Mouse (Mus musculus) CH12.LX (cell line): Measurements from ENCODE around the gene Sit1. TPM values are rescaled to one million over a fixed set of nuclear protein-coding genes. Genes with fewer than 3 reads are reported as not detected.

Experiments
- polyA plus RNA-seq: library from polyadenylated mRNA; unstranded; fragments of >175 nt; gene quantifications from 2 replicates; pipeline ENCODE4 v1.2.1, GENCODE M21; 2012; ENCODE audit warnings: low read depth; ENCODE audit not compliant: insufficient read length
- total RNA-seq, 2 experiments: library from RNA; depleted of rRNA; stranded (reverse); fragments of 300-350 nt in 1 of 2; fragments of >200 nt in 1 of 2; gene quantifications; 2 replicates each; pipeline ENCODE4 v1.2.3; 2012 to 2014

The Sit1 gene
- total and polyA plus RNA-seq, 3 experiments = 2.8 to 10.5 (median 10.1) TPM

Other genes starting within 250 kb of the Sit1 start
Only the 20 nearest of the 23 such genes appear.
- gene Atp8b5, start 216.6 kb downstream of the Sit1 start, total RNA-seq (2012; rRNA removed) = 0.13 and 0.25 TPM in 2 replicates
- gene Atp8b5, start 216.6 kb downstream of the Sit1 start, total RNA-seq (2014; rRNA removed) = 0.34 and 0.54 TPM in 2 replicates
- gene Atp8b5, start 216.6 kb downstream of the Sit1 start, polyA plus RNA-seq = 0.90 and 1.3 TPM in 2 replicates
- gene Rusc2, start 101.8 kb downstream of the Sit1 start, total RNA-seq (2012; rRNA removed) = not detected in 2 replicates
- not detected in 2 replicates for gene Rusc2, start 101.8 kb downstream of the Sit1 start, total RNA-seq (2014; rRNA removed)
- gene Rusc2, start 101.8 kb downstream of the Sit1 start, polyA plus RNA-seq = not detected in 2 replicates
- not detected in 2 replicates for gene Fam166b, start 54.6 kb downstream of the Sit1 start, total RNA-seq (2012; rRNA removed)
- not detected in 2 replicates for gene Fam166b, start 54.6 kb downstream of the Sit1 start, total RNA-seq (2014; rRNA removed)
- not detected in 2 replicates for gene Fam166b, start 54.6 kb downstream of the Sit1 start, polyA plus RNA-seq
- 4.5 and 5.2 TPM in 2 replicates for gene Tesk1, start 41.8 kb downstream of the Sit1 start, total RNA-seq (2012; rRNA removed)
- gene Tesk1, start 41.8 kb downstream of the Sit1 start, total RNA-seq (2014; rRNA removed) = 1.7 and 1.9 TPM in 2 replicates
- gene Tesk1, start 41.8 kb downstream of the Sit1 start, polyA plus RNA-seq = 6.0 and 7.3 TPM in 2 replicates
- 24.0 and 30.3 TPM in 2 replicates for gene Cd72, start 29.1 kb downstream of the Sit1 start, total RNA-seq (2012; rRNA removed)
- 47.6 and 61.4 TPM in 2 replicates for gene Cd72, start 29.1 kb downstream of the Sit1 start, total RNA-seq (2014; rRNA removed)
- 55.9 and 86.4 TPM in 2 replicates for gene Cd72, start 29.1 kb downstream of the Sit1 start, polyA plus RNA-seq
- gene Ccdc107, start 9.2 kb upstream of the Sit1 start, total RNA-seq (2012; rRNA removed) = 57.9 and 63.1 TPM in 2 replicates
- gene Ccdc107, start 9.2 kb upstream of the Sit1 start, total RNA-seq (2014; rRNA removed) = 23.0 and 33.4 TPM in 2 replicates
- 30.5 and 32.6 TPM in 2 replicates for gene Ccdc107, start 9.2 kb upstream of the Sit1 start, polyA plus RNA-seq
- gene Arhgef39, start 16.0 kb upstream of the Sit1 start, total RNA-seq (2012; rRNA removed) = 7.4 and 7.5 TPM in 2 replicates
- 7.1 and 7.3 TPM in 2 replicates for gene Arhgef39, start 16.0 kb upstream of the Sit1 start, total RNA-seq (2014; rRNA removed)
- 4.8 and 5.5 TPM in 2 replicates for gene Arhgef39, start 16.0 kb upstream of the Sit1 start, polyA plus RNA-seq
- gene Car9, start 23.2 kb upstream of the Sit1 start, total RNA-seq (2012; rRNA removed) = not detected in 2 replicates
- not detected in 2 replicates for gene Car9, start 23.2 kb upstream of the Sit1 start, total RNA-seq (2014; rRNA removed)
- gene Car9, start 23.2 kb upstream of the Sit1 start, polyA plus RNA-seq = not detected in 2 replicates
- gene Tpm2, start 40.0 kb upstream of the Sit1 start, total RNA-seq (2012; rRNA removed) = 0.30 TPM in 1 of 2 replicates, not detected in the other
- not detected in 2 replicates for gene Tpm2, start 40.0 kb upstream of the Sit1 start, total RNA-seq (2014; rRNA removed)
- gene Tpm2, start 40.0 kb upstream of the Sit1 start, polyA plus RNA-seq = 0.29 TPM in 1 of 2 replicates, not detected in the other
- gene Creb3, start 78.6 kb upstream of the Sit1 start, total RNA-seq (2012; rRNA removed) = 32.9 and 34.2 TPM in 2 replicates
- gene Creb3, start 78.6 kb upstream of the Sit1 start, total RNA-seq (2014; rRNA removed) = 26.1 and 27.6 TPM in 2 replicates
- gene Creb3, start 78.6 kb upstream of the Sit1 start, polyA plus RNA-seq = 33.1 and 37.2 TPM in 2 replicates
- gene Tln1, start 79.0 kb upstream of the Sit1 start, total RNA-seq (2012; rRNA removed) = 59.3 and 60.4 TPM in 2 replicates
- gene Tln1, start 79.0 kb upstream of the Sit1 start, total RNA-seq (2014; rRNA removed) = 22.3 and 22.7 TPM in 2 replicates
- 50.1 and 69.2 TPM in 2 replicates for gene Tln1, start 79.0 kb upstream of the Sit1 start, polyA plus RNA-seq
- 16.6 and 22.0 TPM in 2 replicates for gene Rgp1, start 95.0 kb upstream of the Sit1 start, total RNA-seq (2012; rRNA removed)
- gene Rgp1, start 95.0 kb upstream of the Sit1 start, total RNA-seq (2014; rRNA removed) = 5.4 and 10.1 TPM in 2 replicates
- 32.7 and 37.0 TPM in 2 replicates for gene Rgp1, start 95.0 kb upstream of the Sit1 start, polyA plus RNA-seq
- 3.6 and 4.1 TPM in 2 replicates for gene Gba2, start 95.1 kb upstream of the Sit1 start, total RNA-seq (2012; rRNA removed)
- gene Gba2, start 95.1 kb upstream of the Sit1 start, total RNA-seq (2014; rRNA removed) = 3.2 TPM in 2 replicates
- gene Gba2, start 95.1 kb upstream of the Sit1 start, polyA plus RNA-seq = 8.7 and 11.2 TPM in 2 replicates
- gene Msmp, start 100.8 kb upstream of the Sit1 start, total RNA-seq (2012; rRNA removed) = 0.46 and 0.72 TPM in 2 replicates
- not detected in 2 replicates for gene Msmp, start 100.8 kb upstream of the Sit1 start, total RNA-seq (2014; rRNA removed)
- 5.9 and 6.3 TPM in 2 replicates for gene Msmp, start 100.8 kb upstream of the Sit1 start, polyA plus RNA-seq
- 0.04 and 0.38 TPM in 2 replicates for gene Npr2, start 148.2 kb upstream of the Sit1 start, total RNA-seq (2012; rRNA removed)
- not detected in 2 replicates for gene Npr2, start 148.2 kb upstream of the Sit1 start, total RNA-seq (2014; rRNA removed)
- 0.23 and 0.49 TPM in 2 replicates for gene Npr2, start 148.2 kb upstream of the Sit1 start, polyA plus RNA-seq
- gene Spag8, start 169.9 kb upstream of the Sit1 start, total RNA-seq (2012; rRNA removed) = 0.08 TPM in 1 of 2 replicates, not detected in the other
- not detected in 2 replicates for gene Spag8, start 169.9 kb upstream of the Sit1 start, total RNA-seq (2014; rRNA removed)
- not detected in 2 replicates for gene Spag8, start 169.9 kb upstream of the Sit1 start, polyA plus RNA-seq
- 21.2 and 27.9 TPM in 2 replicates for gene Hint2, start 172.7 kb upstream of the Sit1 start, total RNA-seq (2012; rRNA removed)
- 17.0 and 17.8 TPM in 2 replicates for gene Hint2, start 172.7 kb upstream of the Sit1 start, total RNA-seq (2014; rRNA removed)
- 6.4 and 8.1 TPM in 2 replicates for gene Hint2, start 172.7 kb upstream of the Sit1 start, polyA plus RNA-seq
- gene Tmem8b, start 185.2 kb upstream of the Sit1 start, total RNA-seq (2012; rRNA removed) = 0.17 and 0.47 TPM in 2 replicates
- not detected in 2 replicates for gene Tmem8b, start 185.2 kb upstream of the Sit1 start, total RNA-seq (2014; rRNA removed)
- 0.16 and 0.26 TPM in 2 replicates for gene Tmem8b, start 185.2 kb upstream of the Sit1 start, polyA plus RNA-seq
- gene Fam221b, start 185.4 kb upstream of the Sit1 start, total RNA-seq (2012; rRNA removed) = 5.1 and 6.3 TPM in 2 replicates
- not detected in 2 replicates for gene Fam221b, start 185.4 kb upstream of the Sit1 start, total RNA-seq (2014; rRNA removed)
- gene Fam221b, start 185.4 kb upstream of the Sit1 start, polyA plus RNA-seq = 0.07 and 0.12 TPM in 2 replicates
- not detected in 2 replicates for gene Olfr70, start 217.1 kb upstream of the Sit1 start, total RNA-seq (2012; rRNA removed)
- gene Olfr70, start 217.1 kb upstream of the Sit1 start, total RNA-seq (2014; rRNA removed) = not detected in 2 replicates
- not detected in 2 replicates for gene Olfr70, start 217.1 kb upstream of the Sit1 start, polyA plus RNA-seq